Mouse (Mus musculus) lung, adult 2 months (tissue): ENCODE data around the gene Acly. TPM values are rescaled to one million over a fixed set of nuclear protein-coding genes. Genes with fewer than 3 reads are reported as not detected.

ENCODE experiments used
- DNase-seq: peaks from one replicate; pipeline ENCODE4 v3.0.0; 2022
- H3K4me1 ChIP-seq: fragments of 200-500 bp; 2 replicates; pipeline ENCODE4 v1.6.1; 2011; ENCODE audit warnings: low read length; ENCODE audit not compliant: control insufficient read depth, insufficient read depth
- H3K4me3 ChIP-seq: fragments of 200-500 bp; replicated peaks from 2 replicates; pipeline ENCODE3; 2011; ENCODE audit warnings: low read depth, mild to moderate bottlenecking, control low read depth, low read length; ENCODE audit errors: extremely low read depth
- CTCF ChIP-seq: fragments of 200-500 bp; IDR thresholded peaks from 2 replicates; pipeline ENCODE4 v1.5.1; 2011; ENCODE audit warnings: mild to moderate bottlenecking, low read length, control low read depth; ENCODE audit not compliant: insufficient read depth
- POLR2A ChIP-seq: fragments of 200-500 bp; IDR thresholded peaks from 2 replicates; pipeline ENCODE4 v1.6.1; 2011; ENCODE audit warnings: low read depth, mild to moderate bottlenecking, control low read depth, low read length, borderline replicate concordance; ENCODE audit errors: extremely low read depth
- WGBS: fragments of 180-500 bp; shearing (Covaris S2); methylation state at CpG from one replicate; pipeline ENCODE4 v1.1.7; 2018; 5-methylcytosine and 5-hydroxymethylcytosine counted together
- polyA plus RNA-seq: library from polyadenylated mRNA; depleted of rRNA; stranded (reverse); fragments of >200 nt; gene quantifications from 2 replicates; pipeline ENCODE4 v1.2.3, GENCODE M21; 2012

Gene Acly
- polyA plus RNA-seq, 1 experiment = 217 TPM

DNA sequence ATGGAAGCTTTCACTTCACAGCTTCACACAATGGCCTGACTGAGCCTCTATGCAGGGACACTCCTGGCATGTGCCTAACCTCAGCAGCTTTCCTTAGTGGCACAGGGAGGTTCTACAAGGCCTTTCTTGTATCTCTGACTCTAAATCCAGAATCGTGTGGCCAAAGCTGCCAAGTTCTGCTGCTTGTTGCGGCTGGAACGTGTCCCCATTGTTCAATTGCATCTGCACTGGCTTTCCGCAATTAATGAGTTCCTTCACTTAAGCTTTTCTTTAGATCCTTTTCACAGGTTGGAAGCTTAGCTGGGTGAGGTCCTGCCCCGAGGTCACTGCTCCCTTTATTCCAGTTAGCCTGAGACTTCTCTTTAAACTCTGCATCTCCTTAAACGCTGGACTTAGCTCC is 6.1 kb upstream of the Acly start:
- 78% methylated on average over 6 of the region's 6 CpGs for WGBS
- Histone ChIP-seq H3K4me3 (no peak overlapping the region), H3K4me1 (no peaks in the 10 kb centered on the region)
- TF ChIP-seq CTCF = no peak
- no peak for TF ChIP-seq POLR2A
- DNase-seq = no peak

DNA sequence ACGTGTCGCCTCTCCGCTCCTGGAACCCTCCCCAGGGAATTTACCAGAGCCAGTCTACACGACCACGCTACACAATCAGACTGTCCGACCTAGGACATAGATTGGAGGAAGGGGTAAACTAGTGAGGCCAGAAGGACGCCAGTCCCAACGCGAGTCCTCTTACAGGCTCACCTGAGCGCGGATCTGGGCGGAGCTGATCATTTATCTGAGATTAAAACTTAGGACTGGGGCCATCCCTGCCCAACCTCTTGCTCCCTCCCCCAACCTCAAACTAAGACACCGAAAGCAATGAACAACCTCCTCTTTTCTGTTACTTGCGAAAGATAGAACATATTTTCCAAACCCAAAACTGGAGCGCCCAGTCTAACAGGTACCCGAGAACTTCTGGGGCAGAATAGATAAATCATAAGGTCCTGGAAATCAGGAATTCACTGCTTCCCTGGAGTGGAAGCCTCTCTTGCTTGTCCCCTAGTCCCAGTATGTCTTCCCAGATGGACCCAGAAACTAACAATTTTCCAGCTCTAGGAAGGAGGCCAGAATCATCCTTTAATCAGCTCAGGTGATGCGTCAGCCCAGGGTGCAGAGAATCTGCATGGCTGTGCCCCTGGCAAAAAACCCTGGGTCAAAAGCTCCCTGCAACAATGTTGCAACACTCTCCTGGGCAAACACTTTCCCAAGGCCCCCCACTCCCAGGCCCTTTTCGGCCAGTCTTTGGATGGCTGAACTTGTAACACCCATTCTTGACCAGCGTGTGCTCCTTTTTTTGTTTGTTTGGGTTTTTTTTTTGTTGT is 770 bp upstream of the Acly start:
- no peak for DNase-seq
- 32% methylated on average over 19 of the region's 19 CpGs for WGBS
- Histone ChIP-seq H3K4me1 (peaks cover 7% of the 10 kb centered on the region), H3K4me3 (peak overlapping the region; percentile 63)
- TF ChIP-seq CTCF = no peak
- TF ChIP-seq POLR2A = no peak

DNA sequence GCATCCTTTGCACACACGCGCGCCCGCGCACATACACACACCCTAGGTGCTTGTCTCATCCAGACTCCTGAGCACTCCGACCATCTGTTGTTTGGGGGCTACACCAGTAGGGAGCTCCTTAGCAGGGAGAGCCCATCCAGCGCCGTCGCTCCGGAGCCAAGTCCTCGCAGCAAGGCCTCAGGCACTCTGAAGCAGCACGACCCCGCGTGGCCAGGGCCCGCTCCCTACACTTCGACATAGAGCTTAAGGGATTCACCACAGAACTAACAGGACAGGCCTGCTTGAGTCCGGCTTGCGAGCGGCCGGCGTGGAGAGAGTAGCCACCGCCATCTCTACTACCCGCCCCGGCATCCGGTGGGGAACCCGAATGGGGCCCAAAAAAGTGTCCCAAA is 738 bp downstream of the Acly start:
- peak overlapping the region; percentile 90 for H3K4me3 ChIP-seq
- peaks cover 7% of the 10 kb centered on the region for H3K4me1 ChIP-seq
- DNase-seq = peak; percentile 63
- under 1% methylated on average over 26 of the region's 26 CpGs for WGBS
- TF ChIP-seq CTCF (no peak), POLR2A (0 out of 2 replicates have a peak, but pooled peaks have one; percentile 7)

- peak overlapping the region; percentile 26 for H3K4me3 ChIP-seq
- peaks cover 7% of the 10 kb centered on the region for H3K4me1 ChIP-seq
- WGBS = 45% methylated on average over 15 of the region's 15 CpGs
- TF ChIP-seq POLR2A (no peak), CTCF (no peak)
- no peak for DNase-seq
These were observed 1.6 kb downstream of the Acly start for GRCm38 (mm10) chr11:100526052-100526816.

DNA sequence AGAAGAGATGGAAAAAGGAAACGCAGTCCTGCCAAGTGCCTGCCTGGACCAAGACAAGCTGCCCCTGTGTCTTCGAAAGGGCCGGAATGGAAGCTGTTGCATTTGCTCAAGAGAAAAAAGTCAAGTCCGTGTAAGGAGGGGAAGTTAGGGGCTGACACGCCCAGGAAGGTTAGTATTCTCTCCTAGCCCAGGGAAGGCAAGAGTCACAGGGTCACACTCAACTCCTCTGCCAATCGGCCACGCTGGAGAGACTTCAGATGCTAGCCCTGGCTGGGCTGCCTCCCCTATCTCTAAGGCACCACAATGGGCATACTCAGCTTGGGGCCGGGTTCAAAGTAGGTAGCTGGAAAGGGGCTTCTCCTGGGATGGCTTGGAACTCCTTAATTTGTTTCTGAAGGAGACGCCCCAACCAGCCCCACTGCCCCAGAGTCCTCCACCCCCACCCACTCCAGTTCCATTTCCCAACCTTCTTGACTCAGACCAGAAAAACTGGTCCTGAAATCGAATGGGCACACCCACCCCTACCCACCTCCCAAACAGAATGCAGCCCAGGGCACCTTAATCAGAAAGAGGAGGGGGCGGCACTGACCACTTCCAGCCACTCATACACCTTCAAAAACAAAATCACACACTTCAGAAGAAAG is 2.7 kb downstream of the Acly start:
- H3K4me3 ChIP-seq = no peak overlapping the region
- H3K4me1 ChIP-seq = peaks cover 7% of the 10 kb centered on the region
- DNase-seq = peak; percentile 53
- no peak for TF ChIP-seq POLR2A
- TF ChIP-seq CTCF = no peak
- 34% methylated on average over 11 of the region's 11 CpGs for WGBS

- WGBS = 69% methylated on average over 5 of the region's 5 CpGs
- no peak for DNase-seq
These were observed 3.4 kb downstream of the Acly start for GRCm38 (mm10) chr11:100524358-100524757.

GRCm38 (mm10) chr11:100520838-100521237 is 7.0 kb downstream of the Acly start:
- Histone ChIP-seq H3K4me3 (no peak overlapping the region), H3K4me1 (0 out of 2 replicates have a peak, but pooled peaks cover 2% of the 10 kb centered on the region)
- 79% methylated on average over 15 of the region's 15 CpGs for WGBS
- TF ChIP-seq POLR2A = no peak
- DNase-seq = no peak

More at GRCm38 (mm10) chr11:100524358-100524757, 3.4 kb downstream of the Acly start:
- TF ChIP-seq CTCF = no peak
- TF ChIP-seq POLR2A = no peak
- Histone ChIP-seq H3K4me1 (peaks cover 7% of the 10 kb centered on the region), H3K4me3 (no peak overlapping the region)

DNA sequence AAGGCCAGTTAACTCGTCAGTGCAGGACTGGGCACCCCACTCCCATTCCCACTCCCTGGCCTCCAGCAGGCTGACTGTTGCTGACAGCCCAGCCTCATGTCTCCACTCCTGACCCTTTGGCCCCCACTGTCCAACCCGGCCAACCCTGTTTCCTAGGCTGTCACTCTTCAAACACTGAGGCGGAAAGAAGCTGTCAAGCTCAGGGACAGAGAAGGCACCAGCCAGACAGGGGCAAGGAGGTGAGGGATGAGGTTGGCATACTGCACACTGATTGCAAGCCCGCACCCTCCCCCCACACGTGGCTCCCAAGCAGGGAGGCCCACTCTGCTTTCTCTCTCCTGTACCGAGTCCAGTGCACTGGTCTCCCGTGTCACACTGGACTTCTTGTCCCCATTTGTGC is 8.6 kb downstream of the Acly start:
- 72% methylated on average over 7 of the region's 7 CpGs for WGBS
- Histone ChIP-seq H3K4me3 (no peak overlapping the region), H3K4me1 (no peaks in the 10 kb centered on the region)
- no peak for TF ChIP-seq POLR2A
- no peak for TF ChIP-seq CTCF
- no peak for DNase-seq

DNA sequence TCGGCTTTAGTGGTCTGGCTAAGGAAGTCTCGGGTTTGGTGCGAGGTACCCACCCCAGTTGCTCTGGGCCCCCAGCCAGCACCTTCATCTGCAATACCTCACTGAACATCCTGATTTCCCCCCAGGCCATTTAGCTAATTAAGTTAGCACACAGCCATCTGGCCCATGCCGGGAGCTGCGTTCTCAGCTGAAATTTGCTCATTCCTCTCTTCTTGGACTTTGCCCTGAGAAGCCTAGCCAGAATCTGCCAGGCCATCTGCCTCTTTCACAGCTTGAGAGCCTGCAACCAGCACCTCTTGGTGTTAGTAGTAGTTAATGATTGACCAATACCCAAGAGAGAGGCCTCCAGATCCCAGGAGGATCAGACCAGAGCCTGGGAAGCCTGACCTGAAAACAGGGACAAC is 9.6 kb downstream of the Acly start:
- 70% methylated on average over 5 of the region's 5 CpGs for WGBS
- Histone ChIP-seq H3K4me3 (no peak overlapping the region), H3K4me1 (no peaks in the 10 kb centered on the region)
- DNase-seq = no peak
- TF ChIP-seq CTCF = no peak
- no peak for TF ChIP-seq POLR2A
